Mouse (Mus musculus): ENCODE measurements around the gene Ftsj3. TPM values are rescaled to one million over a fixed set of nuclear protein-coding genes. Genes with fewer than 3 reads are reported as not detected.

Ftsj3 gene
- total and polyA plus RNA-seq, 3 experiments = 205 to 308 TPM; not detected in 1

Other genes with a start within 250 kb of the Ftsj3 start
- gene Kcnh6, start 248.0 kb downstream of the Ftsj3 start, total RNA-seq (2012; rRNA removed) = 0.04 TPM in 1 of 2 replicates, not detected in the other
- gene Kcnh6, start 248.0 kb downstream of the Ftsj3 start, polyA plus RNA-seq (2012; ENCODE audit: insufficient read depth in 1 of 2, insufficient read length in 2 of 2, low read depth in 1 of 2, low replicate concordance in 2 of 2, missing spikeins in 1 of 2) = under 1 TPM in 1 of 2 experiments, not detected in 1; 0.07 TPM
- 77.4 and 86.9 TPM in 2 replicates for gene Dcaf7, start 219.2 kb downstream of the Ftsj3 start, total RNA-seq (2012; rRNA removed)
- gene Dcaf7, start 219.2 kb downstream of the Ftsj3 start, polyA plus RNA-seq (2012; ENCODE audit: insufficient read depth in 1 of 2, insufficient read length in 2 of 2, low read depth in 1 of 2, low replicate concordance in 2 of 2, missing spikeins in 1 of 2) = 10 to 100 TPM; 65.5 to 88.2 TPM
- gene Taco1, start 190.0 kb downstream of the Ftsj3 start, total RNA-seq (2012; rRNA removed) = 33.3 and 35.0 TPM in 2 replicates
- 10 to 100 TPM in 1 of 2 experiments, not detected in 1; 33.1 TPM for gene Taco1, start 190.0 kb downstream of the Ftsj3 start, polyA plus RNA-seq (2012; ENCODE audit: insufficient read depth in 1 of 2, insufficient read length in 2 of 2, low read depth in 1 of 2, low replicate concordance in 2 of 2, missing spikeins in 1 of 2)
- 10.5 and 14.6 TPM in 2 replicates for gene Map3k3, start 171.5 kb downstream of the Ftsj3 start, total RNA-seq (2012; rRNA removed)
- 10 to 100 TPM in 1 of 2 experiments, not detected in 1; 14.3 TPM for gene Map3k3, start 171.5 kb downstream of the Ftsj3 start, polyA plus RNA-seq (2012; ENCODE audit: insufficient read depth in 1 of 2, insufficient read length in 2 of 2, low read depth in 1 of 2, low replicate concordance in 2 of 2, missing spikeins in 1 of 2)
- gene Gm10840, start 95.2 kb downstream of the Ftsj3 start, total RNA-seq (2012; rRNA removed) = not detected in 2 replicates
- gene Gm10840, start 95.2 kb downstream of the Ftsj3 start, polyA plus RNA-seq (2012; ENCODE audit: insufficient read depth in 1 of 2, insufficient read length in 2 of 2, low read depth in 1 of 2, low replicate concordance in 2 of 2, missing spikeins in 1 of 2) = not detected
- gene Limd2, start 95.2 kb downstream of the Ftsj3 start, total RNA-seq (2012; rRNA removed) = 58.6 and 103 TPM in 2 replicates
- gene Limd2, start 95.2 kb downstream of the Ftsj3 start, polyA plus RNA-seq (2012; ENCODE audit: insufficient read depth in 1 of 2, insufficient read length in 2 of 2, low read depth in 1 of 2, low replicate concordance in 2 of 2, missing spikeins in 1 of 2) = 100 to 1,000 TPM in 1 of 2 experiments, not detected in 1; 201 TPM
- 25.5 and 27.4 TPM in 2 replicates for gene Strada, start 53.9 kb downstream of the Ftsj3 start, total RNA-seq (2012; rRNA removed)
- 10 to 100 TPM in 1 of 2 experiments, not detected in 1; 39.8 TPM for gene Strada, start 53.9 kb downstream of the Ftsj3 start, polyA plus RNA-seq (2012; ENCODE audit: insufficient read depth in 1 of 2, insufficient read length in 2 of 2, low read depth in 1 of 2, low replicate concordance in 2 of 2, missing spikeins in 1 of 2)
- gene Ccdc47, start 39.7 kb downstream of the Ftsj3 start, total RNA-seq (2012; rRNA removed) = 51.6 and 51.8 TPM in 2 replicates
- 100 to 1,000 TPM in 1 of 2 experiments, 10 to 100 TPM in 1; 47.6 to 145 TPM for gene Ccdc47, start 39.7 kb downstream of the Ftsj3 start, polyA plus RNA-seq (2012; ENCODE audit: insufficient read depth in 1 of 2, insufficient read length in 2 of 2, low read depth in 1 of 2, low replicate concordance in 2 of 2, missing spikeins in 1 of 2)
- gene Ddx42, start 39.2 kb downstream of the Ftsj3 start, total RNA-seq (2012; rRNA removed) = 56.1 and 62.6 TPM in 2 replicates
- gene Ddx42, start 39.2 kb downstream of the Ftsj3 start, polyA plus RNA-seq (2012; ENCODE audit: insufficient read depth in 1 of 2, insufficient read length in 2 of 2, low read depth in 1 of 2, low replicate concordance in 2 of 2, missing spikeins in 1 of 2) = 10 to 100 TPM in 1 of 2 experiments, not detected in 1; 57.7 TPM
- 426 and 451 TPM in 2 replicates for gene Psmc5, start 75 bp upstream of the Ftsj3 start, total RNA-seq (2012; rRNA removed)
- gene Psmc5, start 75 bp upstream of the Ftsj3 start, polyA plus RNA-seq (2012; ENCODE audit: insufficient read depth in 1 of 2, insufficient read length in 2 of 2, low read depth in 1 of 2, low replicate concordance in 2 of 2, missing spikeins in 1 of 2) = 100 to 1,000 TPM; 112 to 290 TPM
- gene Smarcd2, start 16.9 kb upstream of the Ftsj3 start, total RNA-seq (2012; rRNA removed) = 116 and 131 TPM in 2 replicates
- gene Smarcd2, start 16.9 kb upstream of the Ftsj3 start, polyA plus RNA-seq (2012; ENCODE audit: insufficient read depth in 1 of 2, insufficient read length in 2 of 2, low read depth in 1 of 2, low replicate concordance in 2 of 2, missing spikeins in 1 of 2) = 100 to 1,000 TPM in 1 of 2 experiments, not detected in 1; 123 TPM
- gene Tcam1, start 20.6 kb upstream of the Ftsj3 start, total RNA-seq (2012; rRNA removed) = 4.3 and 4.6 TPM in 2 replicates
- gene Tcam1, start 20.6 kb upstream of the Ftsj3 start, polyA plus RNA-seq (2012; ENCODE audit: insufficient read depth in 1 of 2, insufficient read length in 2 of 2, low read depth in 1 of 2, low replicate concordance in 2 of 2, missing spikeins in 1 of 2) = 1 to 10 TPM in 1 of 2 experiments, not detected in 1; 8.9 TPM
- not detected in 2 replicates for gene Gh, start 45.8 kb upstream of the Ftsj3 start, total RNA-seq (2012; rRNA removed)
- gene Gh, start 45.8 kb upstream of the Ftsj3 start, polyA plus RNA-seq (2012; ENCODE audit: insufficient read depth in 1 of 2, insufficient read length in 2 of 2, low read depth in 1 of 2, low replicate concordance in 2 of 2, missing spikeins in 1 of 2) = under 1 TPM in 1 of 2 experiments, not detected in 1; 0.08 TPM
- gene Cd79b, start 58.7 kb upstream of the Ftsj3 start, total RNA-seq (2012; rRNA removed) = 0.36 and 0.54 TPM in 2 replicates
- gene Cd79b, start 58.7 kb upstream of the Ftsj3 start, polyA plus RNA-seq (2012; ENCODE audit: insufficient read depth in 1 of 2, insufficient read length in 2 of 2, low read depth in 1 of 2, low replicate concordance in 2 of 2, missing spikeins in 1 of 2) = 1 to 10 TPM in 1 of 2 experiments, not detected in 1; 2.4 TPM
- gene Scn4a, start 97.2 kb upstream of the Ftsj3 start, total RNA-seq (2012; rRNA removed) = 0.15 and 0.16 TPM in 2 replicates
- under 1 TPM in 1 of 2 experiments, not detected in 1; 0.04 TPM for gene Scn4a, start 97.2 kb upstream of the Ftsj3 start, polyA plus RNA-seq (2012; ENCODE audit: insufficient read depth in 1 of 2, insufficient read length in 2 of 2, low read depth in 1 of 2, low replicate concordance in 2 of 2, missing spikeins in 1 of 2)
- not detected in 2 replicates for gene Prr29, start 109.4 kb upstream of the Ftsj3 start, total RNA-seq (2012; rRNA removed)
- under 1 TPM in 1 of 2 experiments, not detected in 1; 0.61 TPM for gene Prr29, start 109.4 kb upstream of the Ftsj3 start, polyA plus RNA-seq (2012; ENCODE audit: insufficient read depth in 1 of 2, insufficient read length in 2 of 2, low read depth in 1 of 2, low replicate concordance in 2 of 2, missing spikeins in 1 of 2)
- gene Icam2, start 132.0 kb upstream of the Ftsj3 start, total RNA-seq (2012; rRNA removed) = 58.1 and 82.7 TPM in 2 replicates
- gene Icam2, start 132.0 kb upstream of the Ftsj3 start, polyA plus RNA-seq (2012; ENCODE audit: insufficient read depth in 1 of 2, insufficient read length in 2 of 2, low read depth in 1 of 2, low replicate concordance in 2 of 2, missing spikeins in 1 of 2) = 10 to 100 TPM in 1 of 2 experiments, not detected in 1; 49.6 TPM
- gene Ern1, start 231.8 kb upstream of the Ftsj3 start, total RNA-seq (2012; rRNA removed) = 4.3 and 4.8 TPM in 2 replicates
- 1 to 10 TPM in 1 of 2 experiments, not detected in 1; 5.7 TPM for gene Ern1, start 231.8 kb upstream of the Ftsj3 start, polyA plus RNA-seq (2012; ENCODE audit: insufficient read depth in 1 of 2, insufficient read length in 2 of 2, low read depth in 1 of 2, low replicate concordance in 2 of 2, missing spikeins in 1 of 2)

Measured in MEL (cell line).